Mouse (Mus musculus) forelimb bud, embryonic 11.5 days (tissue): ENCODE measurements at regions not wholly inside any gene's neighbourhood (a gene's known extent, or its start where the extent isn't known, plus 50 kb on each side); places are given as distances from the start of the nearest gene placed in this dataset.

Source experiments
- DNase-seq: peaks from one replicate; pipeline ENCODE4 v3.0.0-alpha.2; 2012; ENCODE audit warnings: low read depth, low spot score

DNA sequence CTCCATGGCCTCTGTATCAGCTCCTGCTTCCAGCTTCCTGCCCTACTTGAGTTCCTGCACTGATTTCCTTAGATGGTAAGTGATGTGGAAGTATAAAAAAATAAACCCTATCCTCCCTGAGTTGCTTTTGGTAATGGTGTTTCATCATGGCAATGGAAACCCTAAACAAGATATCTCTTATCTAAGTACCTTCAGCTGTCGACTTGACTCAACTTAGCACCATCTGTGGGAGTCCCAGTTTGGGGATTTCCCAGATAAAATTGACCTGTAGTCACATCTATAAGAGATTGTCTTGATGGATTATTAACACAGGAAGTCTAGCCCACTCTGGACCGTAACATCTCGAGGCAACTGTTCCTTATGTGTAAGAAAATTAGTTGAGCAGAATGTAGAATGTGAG lies 570.2 kb upstream of the Gm10306 start:
- no peak for DNase-seq

- peak; percentile 2 for DNase-seq
Measured at GRCm38 (mm10) chr4:93990273-93990869, 566.0 kb upstream of the Gm10306 start.

GRCm38 (mm10) chr4:94005818-94006217 lies 550.5 kb upstream of the Gm10306 start:
- DNase-seq = no peak

- peak; percentile 76 for DNase-seq
Measured at GRCm38 (mm10) chr4:94007088-94007768, 549.1 kb upstream of the Gm10306 start.

DNA sequence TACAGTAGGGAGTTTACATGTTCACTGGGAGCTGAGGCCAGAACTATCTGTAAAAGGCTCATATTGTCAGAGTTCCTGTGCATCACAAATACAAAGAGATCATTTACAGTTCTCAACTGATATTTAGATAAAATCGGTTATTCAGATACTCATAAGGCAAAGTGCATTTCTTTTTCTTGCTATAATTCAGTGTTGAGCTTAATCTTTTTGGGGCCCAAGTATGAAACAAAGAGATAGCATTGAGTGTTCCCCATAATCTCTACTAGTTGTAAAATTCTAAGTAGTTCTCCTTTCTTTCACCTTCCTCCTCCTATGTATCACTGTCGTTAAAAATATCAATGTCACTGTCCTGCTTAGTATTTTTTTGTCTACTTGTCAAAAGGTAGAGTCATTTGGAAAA lies 540.6 kb upstream of the Gm10306 start:
- DNase-seq = no peak

DNA sequence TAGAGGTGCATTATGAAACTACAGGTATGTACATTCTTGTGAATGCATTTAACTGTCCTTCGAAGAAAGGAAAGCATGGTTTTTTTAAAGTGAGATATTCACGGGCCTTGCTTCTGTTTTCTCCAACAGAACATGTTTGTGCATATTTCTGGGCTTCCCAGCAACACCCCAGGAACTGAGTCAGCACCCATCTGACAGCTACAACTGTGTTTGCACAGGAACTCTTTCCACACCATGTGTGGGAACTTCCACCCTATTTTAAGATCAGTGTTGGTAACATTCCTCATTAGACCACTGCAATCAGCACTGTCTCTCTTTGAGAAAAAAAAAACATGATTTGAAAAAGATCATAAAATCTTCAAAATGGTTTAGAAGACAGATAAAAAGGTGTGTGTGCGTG lies 538.6 kb upstream of the Gm10306 start:
- no peak for DNase-seq

GRCm38 (mm10) chr4:94049629-94050310 lies 506.6 kb upstream of the Gm10306 start:
- DNase-seq = no peak

- DNase-seq = no peak
Measured at GRCm38 (mm10) chr4:94052249-94053162, 503.8 kb upstream of the Gm10306 start.

GRCm38 (mm10) chr4:94073178-94073870 lies 483.0 kb upstream of the Gm10306 start:
- DNase-seq = no peak

GRCm38 (mm10) chr4:94082839-94083238 lies 473.5 kb upstream of the Gm10306 start:
- DNase-seq = no peak

DNA sequence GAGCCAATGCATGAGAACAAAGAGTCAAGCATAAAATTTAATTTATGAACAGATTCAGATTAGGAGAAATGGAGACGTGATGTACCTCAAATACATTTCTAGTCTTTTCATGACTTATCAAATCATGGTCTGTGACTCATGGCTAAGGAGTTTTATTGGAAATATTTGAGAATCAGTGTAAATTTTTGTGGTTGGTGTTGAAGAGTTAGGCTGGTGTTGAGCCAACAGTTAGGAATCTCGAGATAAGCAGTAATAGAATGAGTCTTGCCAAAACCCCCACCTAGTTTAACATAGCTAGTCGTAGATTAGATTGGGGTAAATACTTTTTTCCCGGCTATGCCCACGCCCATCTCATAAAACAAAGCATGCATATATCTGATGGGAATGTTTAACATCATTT lies 462.0 kb upstream of the Gm10306 start:
- no peak for DNase-seq

- DNase-seq = no peak
Measured at GRCm38 (mm10) chr4:94106941-94107340, 449.4 kb upstream of the Gm10306 start.

DNA sequence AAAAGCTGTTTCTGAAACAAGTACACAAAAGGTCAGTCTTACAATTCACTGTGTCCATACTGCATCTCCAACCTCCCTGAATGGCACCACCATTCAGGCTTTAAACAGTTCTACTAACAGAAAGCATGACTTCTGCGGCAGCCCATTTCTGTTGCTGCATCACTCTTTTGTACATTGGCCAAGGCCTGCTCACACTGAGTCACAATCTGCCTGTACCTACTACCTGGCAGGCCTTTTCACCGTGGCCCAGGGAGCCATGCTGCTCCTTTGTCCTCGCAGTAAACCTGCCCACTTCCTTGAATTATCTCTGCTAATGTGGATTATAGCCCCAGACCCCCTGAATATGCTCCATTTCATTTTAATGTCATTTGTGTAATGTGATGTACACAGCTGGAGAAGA lies 439.5 kb upstream of the Gm10306 start:
- DNase-seq = no peak

- no peak for DNase-seq
Measured at GRCm38 (mm10) chr4:94124177-94124576, 432.2 kb upstream of the Gm10306 start.

DNA sequence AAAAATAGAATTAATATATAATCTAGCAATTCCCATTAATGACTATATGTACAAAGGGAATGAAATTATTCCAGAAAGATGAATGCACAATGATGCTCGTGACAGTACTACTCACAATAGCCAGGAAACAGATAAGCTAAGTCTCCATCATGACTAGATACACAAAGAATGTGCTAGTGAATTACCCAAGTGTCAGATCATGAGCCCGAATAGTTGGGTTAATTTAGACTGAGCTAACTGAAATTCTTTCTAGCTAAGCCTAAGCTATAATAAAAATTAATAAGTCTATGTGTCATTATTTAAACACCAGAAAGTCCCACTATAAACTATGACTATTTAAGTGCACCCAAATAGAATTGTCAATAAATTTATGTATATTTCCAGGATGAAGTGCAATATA lies 418.4 kb upstream of the Gm10306 start:
- no peak for DNase-seq

DNA sequence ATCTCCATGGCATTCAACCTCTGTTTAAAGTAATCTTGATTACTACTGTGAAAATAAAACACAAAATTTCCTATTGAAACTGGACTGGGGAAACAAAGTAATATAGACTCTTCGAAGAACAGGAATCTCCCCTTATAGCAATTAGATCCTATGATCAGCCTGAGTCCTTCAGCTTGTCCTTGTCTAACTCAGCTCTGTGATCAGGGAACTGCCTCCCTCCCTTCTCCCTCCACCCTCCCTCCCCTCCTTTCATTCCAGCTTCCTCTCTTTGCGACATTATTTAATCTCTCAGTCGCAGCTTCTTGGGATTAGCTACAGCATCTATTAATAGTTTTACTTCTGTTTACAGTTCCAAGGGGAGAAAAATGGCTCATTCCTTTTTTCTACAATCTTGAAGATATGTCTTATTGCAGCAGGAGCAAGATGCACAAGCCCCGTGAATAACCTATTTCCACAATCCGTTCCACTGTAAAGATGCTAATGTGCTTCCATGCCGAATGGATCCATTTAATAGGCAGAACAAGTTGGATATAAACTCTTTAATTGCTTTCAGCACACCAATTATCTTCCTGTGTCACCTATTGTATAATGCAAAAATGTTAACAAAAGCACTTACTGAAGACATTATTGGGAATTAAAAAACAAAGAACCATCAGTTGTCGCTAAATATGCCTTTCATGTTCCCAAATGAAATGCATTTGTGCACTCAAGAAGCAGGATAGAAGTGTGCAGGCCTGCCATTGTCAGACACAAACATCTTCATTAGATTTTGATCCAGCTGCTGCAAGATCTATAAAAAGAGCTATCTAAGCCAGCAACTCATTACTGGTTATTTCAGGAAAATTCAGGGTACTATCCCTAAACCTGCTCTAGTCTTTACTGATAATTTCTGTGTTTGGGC lies 411.2 kb upstream of the Gm10306 start:
- no peak for DNase-seq

- DNase-seq = no peak
Measured at GRCm38 (mm10) chr4:94147964-94148533, 408.3 kb upstream of the Gm10306 start.

DNA sequence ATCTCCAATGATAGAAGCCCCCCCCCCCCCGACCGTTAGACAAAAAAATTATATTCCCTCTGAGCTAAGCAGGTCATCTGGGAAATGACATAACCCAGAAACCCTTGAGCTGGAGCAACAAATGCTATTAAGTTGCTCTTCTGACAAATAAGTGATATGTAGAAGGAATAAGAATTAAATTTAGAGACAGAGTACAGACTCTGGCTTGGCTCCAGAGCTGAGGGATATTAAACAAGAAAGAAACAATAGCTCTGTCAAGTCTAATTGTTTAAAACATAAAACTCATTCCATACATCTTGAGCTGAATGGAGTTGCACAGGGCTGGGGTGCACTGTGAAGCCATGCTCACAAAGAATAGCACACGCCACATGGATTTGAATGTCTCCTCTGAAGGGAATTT lies 407.3 kb upstream of the Gm10306 start:
- no peak for DNase-seq

DNA sequence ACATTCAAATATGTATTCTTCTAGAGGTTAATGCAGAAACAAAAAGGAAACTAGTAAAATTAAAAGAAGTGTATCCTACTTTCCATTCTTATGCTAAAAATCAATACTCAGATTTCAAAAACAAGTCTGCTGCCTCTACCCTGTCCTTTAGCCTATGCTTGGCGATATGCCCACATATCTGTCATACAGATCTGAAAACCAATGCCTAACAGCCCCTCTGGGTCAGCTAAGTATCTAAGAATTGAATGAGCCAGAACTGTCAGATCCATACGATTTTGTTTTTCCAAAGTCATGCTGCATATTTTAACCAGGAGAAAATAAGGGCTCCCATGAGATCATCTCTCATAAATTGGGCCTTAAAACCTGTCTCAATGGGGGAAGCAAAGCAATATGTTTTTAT lies 395.7 kb upstream of the Gm10306 start:
- DNase-seq = no peak

DNA sequence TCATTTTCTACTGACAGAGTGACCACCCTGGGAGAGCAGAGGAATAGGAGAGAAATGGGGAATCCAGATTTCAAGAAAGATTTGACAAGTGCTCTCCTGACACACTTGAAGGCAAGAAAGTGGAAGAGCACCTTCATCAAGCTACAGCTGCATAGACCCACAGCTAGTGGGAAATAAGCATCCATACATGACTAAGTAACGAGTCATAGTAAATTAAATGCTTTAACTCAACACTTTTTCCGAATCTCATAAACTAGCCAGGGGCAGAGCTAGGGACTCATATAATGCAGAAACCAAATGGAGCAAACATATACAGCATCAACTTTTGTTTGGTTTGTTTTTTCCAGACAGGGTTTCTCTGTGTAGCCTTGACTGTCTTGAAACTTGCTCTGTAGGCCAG lies 383.2 kb upstream of the Gm10306 start:
- no peak for DNase-seq
